Mouse (Mus musculus) kidney, postnatal 14 days (tissue): Measurements from ENCODE around the gene Gm20388.

Experiments
- DNase-seq: peaks from one replicate; pipeline ENCODE4 v3.0.0; 2022; ENCODE audit warnings: mixed read lengths

Gm20388 gene

GRCm38 (mm10) chr8:122288344-122288743, 2377.7 kb downstream of the Gm20388 start:
- DNase-seq = no peak

- no peak for DNase-seq
Measured at GRCm38 (mm10) chr8:122291075-122291474, 2380.4 kb downstream of the Gm20388 start.

GRCm38 (mm10) chr8:122291549-122291948, 2380.9 kb downstream of the Gm20388 start:
- DNase-seq = no peak

- DNase-seq = no peak
Measured at GRCm38 (mm10) chr8:122293484-122293883, 2382.8 kb downstream of the Gm20388 start.

DNA sequence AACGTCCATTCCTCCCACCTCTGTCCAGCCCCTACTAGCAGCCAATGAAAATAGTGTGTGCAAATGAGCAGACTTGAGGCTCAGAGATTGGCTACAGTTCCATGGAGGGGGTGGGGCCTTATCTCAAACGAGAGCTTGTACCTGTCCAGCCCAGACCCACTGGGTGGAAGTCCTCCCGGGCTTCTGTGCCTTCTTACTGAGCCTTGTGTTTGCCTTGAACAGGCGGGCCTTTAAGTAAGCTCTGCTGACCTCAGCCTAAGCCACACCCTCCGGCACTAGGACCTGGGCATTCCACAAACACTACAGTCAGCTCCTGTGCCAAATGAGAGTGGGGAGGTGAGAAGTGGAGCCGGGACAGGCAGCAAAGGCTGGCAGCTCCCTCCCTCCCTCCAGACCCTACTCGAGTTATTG, 2383.6 kb downstream of the Gm20388 start:
- DNase-seq = peak; percentile 88

DNA sequence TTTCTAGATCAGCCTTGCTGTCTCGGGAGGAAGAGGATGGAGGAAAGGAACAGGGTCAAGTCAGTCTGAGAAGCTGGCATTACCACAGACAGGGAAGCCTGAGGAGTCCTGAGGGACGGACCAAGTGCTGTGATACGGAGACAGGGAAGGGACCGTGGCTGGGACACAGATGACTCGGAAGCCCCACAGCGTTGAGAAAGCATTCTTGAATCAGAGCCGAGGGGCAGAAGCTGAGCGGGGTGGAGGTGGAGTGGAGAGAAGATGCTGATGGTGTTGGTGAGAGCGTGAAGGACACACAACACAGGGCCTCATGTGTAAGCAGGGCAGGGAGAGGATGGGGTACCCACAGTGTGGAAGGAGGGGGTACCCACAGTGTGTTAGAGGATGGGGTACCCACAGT, 2384.7 kb downstream of the Gm20388 start:
- no peak for DNase-seq

DNA sequence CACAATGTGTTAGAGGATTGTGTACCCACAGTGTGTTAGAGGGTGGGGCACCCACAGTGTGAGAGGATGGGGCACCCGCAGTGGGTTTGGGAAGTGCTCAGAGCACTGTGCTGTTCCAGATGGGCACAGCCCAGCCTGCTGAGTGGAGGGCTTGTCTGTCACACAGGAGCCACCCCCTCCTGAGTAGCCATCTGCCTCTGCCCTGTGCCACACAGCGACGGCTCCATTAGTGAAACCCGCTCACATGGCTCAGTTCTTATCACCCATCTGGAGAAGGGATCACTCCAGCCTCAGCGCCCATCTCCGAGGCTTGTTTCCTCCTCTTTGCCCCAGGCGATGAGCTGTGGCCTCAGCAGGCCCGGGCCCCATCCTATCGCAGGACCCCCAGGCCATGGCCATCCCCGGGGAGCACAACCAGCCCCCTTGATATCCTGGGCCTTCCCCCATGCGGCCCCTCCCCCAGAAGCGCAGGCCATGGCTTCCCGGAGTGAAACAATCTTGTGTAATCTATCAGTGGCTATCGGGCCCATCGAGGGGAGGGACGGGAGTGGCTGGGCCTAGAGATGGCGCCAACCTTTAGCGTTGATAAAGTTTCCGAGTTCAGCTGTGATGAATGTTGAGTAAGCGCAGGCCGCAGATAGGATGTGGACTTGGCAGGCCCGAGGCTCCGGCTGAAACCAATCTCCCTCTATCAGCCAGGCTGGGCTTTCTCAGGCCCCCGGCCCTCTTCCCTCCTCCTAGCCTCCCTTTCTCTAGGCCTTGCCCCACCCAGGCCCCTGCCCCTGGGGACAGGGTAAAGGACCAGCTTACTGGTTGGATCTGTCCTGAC, 2385.7 kb downstream of the Gm20388 start:
- DNase-seq = peak; percentile 52

DNA sequence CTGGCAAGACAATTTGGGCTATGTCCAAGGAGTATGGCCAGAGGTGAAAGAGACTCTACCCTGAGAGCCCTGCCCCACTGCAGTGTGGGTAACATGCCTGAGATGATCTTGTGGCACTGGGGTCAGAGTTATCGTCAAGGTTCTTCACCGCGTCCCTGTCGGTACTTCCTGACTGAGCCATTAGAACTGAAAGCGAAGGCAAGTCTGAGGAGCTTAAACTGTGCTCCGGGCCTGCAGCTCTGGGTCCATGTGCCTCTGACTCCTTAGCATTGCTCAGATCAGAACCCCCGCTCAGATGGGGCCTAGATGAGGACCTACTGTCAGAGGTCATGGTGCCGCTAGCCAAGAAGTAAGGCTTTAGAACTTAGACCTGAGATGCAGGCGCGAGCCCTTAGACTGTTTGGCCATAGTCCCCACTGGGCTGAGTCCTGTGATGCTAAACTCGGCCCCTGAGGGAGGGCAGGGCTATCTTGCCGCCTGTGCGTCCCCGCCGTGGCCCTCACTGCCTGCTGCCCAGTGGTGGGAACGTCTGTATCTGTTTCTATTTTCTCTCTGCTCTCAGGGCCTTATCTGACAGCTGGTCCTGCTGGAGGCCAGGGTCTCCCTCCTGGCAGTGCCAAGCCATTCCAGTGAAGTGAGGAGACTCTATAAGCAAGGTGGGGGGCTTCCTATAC, 2389.1 kb downstream of the Gm20388 start:
- DNase-seq = no peak

- DNase-seq = no peak
Measured at GRCm38 (mm10) chr8:122301081-122301480, 2390.4 kb downstream of the Gm20388 start.

DNA sequence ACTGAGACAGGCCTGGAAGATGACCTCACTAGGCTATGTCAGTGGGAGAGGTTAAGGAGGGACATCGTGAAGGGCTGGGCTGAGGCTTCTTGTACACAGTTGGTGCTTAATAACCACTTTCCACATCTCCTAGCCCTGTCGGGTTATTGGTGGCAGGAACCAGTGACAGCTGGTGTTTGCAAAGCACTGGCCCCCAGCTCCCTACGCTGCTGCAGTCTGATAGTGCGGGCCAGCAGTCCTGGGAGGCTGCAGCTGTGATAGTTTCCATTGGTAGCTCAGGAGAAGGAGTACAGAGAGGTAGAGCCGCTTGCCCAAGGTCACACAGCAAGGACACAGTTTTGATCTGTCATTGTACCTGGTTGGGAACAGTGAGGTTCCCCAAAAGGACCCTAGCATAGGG, 2391.2 kb downstream of the Gm20388 start:
- DNase-seq = no peak

- no peak for DNase-seq
Measured at GRCm38 (mm10) chr8:122303451-122303850, 2392.8 kb downstream of the Gm20388 start.

DNA sequence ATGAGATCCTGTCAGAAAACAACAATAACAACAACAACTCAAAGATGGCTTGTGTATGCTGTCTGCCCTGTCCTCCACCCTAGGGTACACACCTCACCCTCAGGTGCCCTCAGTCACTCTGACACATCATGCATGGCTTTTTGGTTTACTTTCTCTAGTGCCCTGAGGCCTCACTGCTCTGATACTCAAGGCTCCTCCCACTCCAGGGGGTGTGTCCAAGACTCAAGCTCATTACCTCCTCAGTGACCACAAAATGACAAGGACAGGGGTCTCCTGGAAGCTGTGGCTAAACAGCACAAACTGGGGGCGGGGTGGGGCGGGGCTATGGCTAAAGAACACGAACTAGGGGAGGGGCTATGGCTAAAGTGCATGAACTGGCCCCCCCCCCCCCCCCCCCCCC, 2393.4 kb downstream of the Gm20388 start:
- no peak for DNase-seq

DNA sequence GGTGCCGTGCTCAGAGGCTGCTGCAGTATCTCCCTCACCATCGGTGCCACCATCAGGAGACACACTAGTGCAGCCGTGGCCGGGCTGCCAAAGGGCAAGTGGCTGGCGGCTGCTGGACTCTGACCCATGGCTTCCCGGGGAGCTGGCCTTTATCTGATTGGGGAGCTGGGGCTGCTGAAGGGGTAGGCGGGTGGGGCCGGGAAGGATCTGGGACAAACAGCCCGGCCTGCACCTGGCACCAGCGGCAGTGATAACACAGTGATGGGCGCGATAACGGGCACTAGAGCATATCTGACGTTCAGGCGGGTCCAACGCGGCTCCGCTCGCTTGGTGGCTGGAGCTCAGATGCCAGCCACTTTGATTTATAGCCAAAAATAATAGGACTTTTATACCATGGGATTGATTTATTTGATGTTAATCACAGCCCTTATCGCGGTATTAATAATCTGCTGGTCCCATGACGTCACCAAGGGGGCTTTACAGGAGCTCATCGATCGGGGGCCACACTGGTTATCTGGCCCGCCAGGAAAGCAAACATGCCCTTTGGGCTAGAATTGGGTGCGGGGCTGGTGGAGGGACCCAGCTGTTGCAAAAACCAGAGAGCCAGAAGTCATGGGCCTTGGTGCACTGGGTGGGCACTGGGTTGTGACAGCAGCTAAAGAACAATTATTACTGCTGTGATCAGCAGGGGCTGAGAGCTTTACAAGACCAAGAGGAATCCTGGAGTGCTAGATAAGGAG, 2396.2 kb downstream of the Gm20388 start:
- DNase-seq = peak; percentile 39

- no peak for DNase-seq
Measured at GRCm38 (mm10) chr8:122307836-122308235, 2397.2 kb downstream of the Gm20388 start.

DNA sequence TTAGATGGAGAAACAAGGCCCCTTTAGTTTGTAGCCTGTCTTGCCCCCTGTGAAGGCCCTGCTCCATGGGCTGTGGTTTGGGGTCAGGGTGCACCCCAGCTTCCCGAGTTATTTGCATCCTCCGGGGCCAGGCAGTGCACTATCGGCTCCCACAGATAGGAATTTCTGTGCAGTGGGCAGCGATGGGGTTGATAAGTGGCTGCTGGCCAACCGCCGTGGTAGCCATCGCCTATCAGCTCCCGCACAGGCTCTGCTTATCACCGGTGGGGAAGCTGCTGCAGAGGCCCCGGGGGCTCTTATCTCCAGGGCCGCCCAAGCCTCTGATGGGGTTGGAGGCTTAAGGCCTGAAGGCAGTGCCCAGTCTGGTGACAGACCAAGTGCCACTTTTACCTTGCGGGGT, 2398.6 kb downstream of the Gm20388 start:
- DNase-seq = no peak

GRCm38 (mm10) chr8:122311115-122311514, 2400.5 kb downstream of the Gm20388 start:
- no peak for DNase-seq

DNA sequence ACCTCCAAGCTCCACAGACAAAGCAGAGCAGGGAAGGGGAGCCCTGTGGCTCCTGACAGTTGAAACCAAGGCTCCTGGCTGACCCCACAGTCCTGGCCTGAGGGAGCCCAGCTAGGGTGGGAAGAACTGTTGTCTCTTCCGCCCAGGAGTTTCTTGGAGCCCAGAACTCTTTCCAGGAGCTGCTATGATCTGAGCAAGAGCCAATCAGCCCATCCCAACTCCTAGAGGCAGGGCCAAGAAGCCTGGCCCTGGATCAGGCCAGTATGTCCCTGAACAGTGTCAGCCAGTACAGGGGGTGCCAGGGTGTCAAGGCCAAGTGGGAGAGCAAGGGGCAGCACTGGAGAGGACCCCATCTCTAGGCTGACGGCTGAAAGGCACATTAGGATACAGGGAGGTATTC, 2401.9 kb downstream of the Gm20388 start:
- no peak for DNase-seq

DNA sequence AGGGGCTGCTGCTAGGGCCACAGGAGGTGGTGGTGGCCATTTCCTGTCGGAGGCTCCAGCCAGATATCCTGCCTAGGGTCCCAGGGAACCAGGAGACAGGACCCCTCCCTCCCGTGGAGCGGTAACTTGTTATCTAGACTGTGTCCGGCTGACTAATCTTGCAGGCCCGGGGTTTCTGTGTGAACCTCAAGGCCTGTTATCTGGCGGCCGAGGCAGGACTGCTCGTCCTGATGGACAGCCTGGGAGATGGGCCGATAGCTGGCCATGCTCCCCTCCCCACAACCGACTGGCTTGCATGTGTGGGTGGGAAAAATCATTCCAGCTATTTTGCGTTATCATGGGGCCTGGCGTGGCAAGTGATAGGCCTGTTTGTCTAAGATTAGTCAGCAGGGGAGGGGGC, 2402.7 kb downstream of the Gm20388 start:
- DNase-seq = no peak

DNA sequence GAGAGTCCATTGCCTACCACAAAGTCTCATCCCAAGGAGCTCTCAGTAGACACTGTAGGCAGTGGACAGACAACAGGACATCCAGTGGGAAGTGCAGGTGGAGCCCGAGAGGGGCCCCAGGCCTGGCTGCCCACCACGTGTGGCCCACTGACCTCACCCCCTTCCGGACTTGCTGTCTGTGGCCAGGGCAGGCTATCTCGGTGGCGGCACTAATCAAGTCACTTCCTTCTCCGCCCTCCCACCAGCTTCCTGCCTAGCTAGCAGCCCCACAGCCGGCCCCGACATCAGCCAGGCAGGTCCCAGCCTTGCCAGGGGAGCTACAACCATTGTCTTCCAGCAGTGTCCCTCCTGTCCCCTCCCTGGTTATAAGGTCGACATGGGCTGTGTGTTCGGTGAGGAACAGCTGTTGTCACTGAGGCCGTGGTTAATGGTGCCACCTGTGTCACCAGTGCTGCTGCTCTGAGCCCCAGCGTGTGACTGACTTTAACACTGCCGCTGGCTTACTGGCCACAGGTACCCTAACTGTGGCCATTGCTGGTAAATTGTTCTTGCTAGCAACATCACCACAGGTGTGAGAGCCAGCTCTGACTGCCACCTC, 2404.4 kb downstream of the Gm20388 start:
- peak; percentile 75 for DNase-seq

DNA sequence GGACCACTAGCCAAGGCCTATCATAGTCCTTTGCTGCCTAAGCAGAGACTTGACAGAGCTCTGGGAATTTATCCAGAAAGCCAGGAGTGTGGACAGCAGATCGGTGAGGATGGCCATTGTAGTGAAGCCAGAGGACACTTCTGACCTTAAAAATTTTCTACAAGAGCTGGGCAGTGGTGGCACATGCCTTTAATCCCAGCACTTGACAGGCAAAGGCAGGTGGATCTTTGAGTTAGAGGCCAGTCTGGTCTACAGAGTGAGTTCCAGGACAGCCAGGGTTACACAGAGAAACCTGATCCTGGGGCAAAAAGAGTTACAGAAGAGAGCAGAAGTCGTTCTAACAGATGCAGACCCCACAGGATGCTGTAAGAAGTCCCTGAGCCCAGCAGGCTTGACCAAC, 2405.8 kb downstream of the Gm20388 start:
- DNase-seq = no peak

GRCm38 (mm10) chr8:122317918-122318475, 2407.4 kb downstream of the Gm20388 start:
- DNase-seq = no peak

- DNase-seq = no peak
Measured at GRCm38 (mm10) chr8:122319045-122319707, 2408.5 kb downstream of the Gm20388 start.
